Mouse (Mus musculus) T-helper 2 cell (primary cell): Measurements from ENCODE around the gene Tmem56.

Experiments used
- in situ Hi-C: fragments of 300-600 bp; cut with MboI, MseI; formaldehyde crosslinking; loops from one replicate; pipeline ENCODE4 v1.15.1; 2025; ENCODE audit warnings: high pct_unique_total_duplicates

The Tmem56 gene

GRCm38 (mm10) chr3:121171243-121171871, 111.5 kb downstream of the Tmem56 start, which contains the start of gene Rwdd3:
Rwdd3 (minus strand) TSS chr3:121171695.
- in situ Hi-C loops, result loop anchor here (10.0 kb wide), 1 partner anchor 103 kb away; no protein-coding TSS in a partner anchor

GRCm38 (mm10) chr3:121170631-121171030, 112.3 kb downstream of the Tmem56 start:
- in situ Hi-C loops, result loop anchor here (10.0 kb wide), 1 partner anchor 104 kb away; no protein-coding TSS in a partner anchor

GRCm38 (mm10) chr3:121169092-121169942, 113.6 kb downstream of the Tmem56 start:
- in situ Hi-C loops, result loop anchor here (5.0 kb wide), 1 partner anchor 333 kb away; no protein-coding TSS in a partner anchor

- in situ Hi-C loops, result loop anchor here (5.0 kb wide), 1 partner anchor 334 kb away; no protein-coding TSS in a partner anchor
These were observed 114.3 kb downstream of the Tmem56 start for GRCm38 (mm10) chr3:121168581-121168980.

- in situ Hi-C loops, result no loop called here
These were observed 119.6 kb downstream of the Tmem56 start for GRCm38 (mm10) chr3:121163271-121163819.

GRCm38 (mm10) chr3:121161661-121162060, 121.2 kb downstream of the Tmem56 start:
- in situ Hi-C loops, result no loop called here

- in situ Hi-C loops, result no loop called here
These were observed 122.5 kb downstream of the Tmem56 start for GRCm38 (mm10) chr3:121160424-121160823.

GRCm38 (mm10) chr3:121159566-121159965, 123.3 kb downstream of the Tmem56 start:
- in situ Hi-C loops, result no loop called here

GRCm38 (mm10) chr3:121158901-121159351, 124.0 kb downstream of the Tmem56 start:
- in situ Hi-C loops, result no loop called here

- in situ Hi-C loops, result no loop called here
These were observed 125.2 kb downstream of the Tmem56 start for GRCm38 (mm10) chr3:121157546-121158330.

- in situ Hi-C loops, result no loop called here
These were observed 126.3 kb downstream of the Tmem56 start for GRCm38 (mm10) chr3:121156451-121157186.

GRCm38 (mm10) chr3:121156043-121156442, 126.9 kb downstream of the Tmem56 start:
- in situ Hi-C loops, result no loop called here
